Mouse (Mus musculus): Measurements from ENCODE around the gene Cers1. TPM values are rescaled to one million over a fixed set of nuclear protein-coding genes. Genes with fewer than 3 reads are reported as not detected.

Gene Cers1
- total RNA-seq, 4 experiments from 2014 or later = 83.6 to 94.5 (median 88.4) TPM

GRCm38 (mm10) chr8:70316511-70317504 lies 1.2 kb downstream of the Cers1 start:
- DNase-seq (ENCODE audit: low spot score in 2 of 2) = peak; percentile 48 to 95

- no peak for DNase-seq (ENCODE audit: low spot score in 2 of 2)
These were observed 2.3 kb downstream of the Cers1 start for GRCm38 (mm10) chr8:70317872-70318271.

DNA sequence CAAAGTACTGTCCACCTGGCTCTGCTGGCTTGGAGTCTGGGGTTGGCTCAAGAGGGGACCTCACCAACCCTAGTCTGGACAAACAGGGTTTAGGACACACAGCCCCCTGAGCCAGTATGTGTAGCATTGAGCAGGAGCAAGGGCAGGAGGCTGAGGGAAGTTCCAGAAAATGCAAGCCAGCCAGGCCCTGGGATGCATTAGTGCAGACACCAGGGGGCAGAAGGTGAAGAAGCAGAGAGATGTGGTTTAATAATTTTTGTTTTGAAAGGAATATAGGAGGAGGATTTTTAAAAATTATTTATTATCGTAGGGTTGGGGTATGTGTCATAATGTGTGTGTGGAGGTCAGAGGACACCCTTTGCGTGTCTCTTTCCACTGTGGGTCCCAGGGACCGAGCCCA lies 8.1 kb downstream of the Cers1 start:
- DNase-seq (ENCODE audit: low spot score in 2 of 2) = no peak

DNA sequence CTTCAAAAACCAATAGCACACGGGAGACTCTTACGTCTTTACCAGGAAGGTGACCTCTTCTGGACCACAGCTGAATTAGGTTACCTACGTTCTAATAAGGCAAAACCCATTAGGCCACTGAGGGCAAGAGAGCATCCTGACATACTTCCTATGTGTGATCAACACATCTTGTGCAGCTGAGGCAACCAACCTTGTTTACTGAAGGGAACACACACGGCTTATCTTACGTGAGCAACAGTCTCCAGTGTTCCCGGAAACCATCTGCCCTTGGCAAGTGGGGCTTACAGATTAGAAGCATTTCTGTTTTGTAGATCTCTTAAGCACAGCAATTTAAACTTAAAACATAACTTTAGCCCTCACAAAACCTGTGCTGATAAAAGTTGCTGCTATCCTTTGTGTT lies 11.9 kb downstream of the Cers1 start:
- DNase-seq (ENCODE audit: low spot score in 2 of 2) = no peak

GRCm38 (mm10) chr8:70329124-70329834 lies 13.7 kb downstream of the Cers1 start, which contains the start of gene Gdf1:
TSS of gene Gdf1 (plus strand) at chr8:70329817.
- DNase-seq (ENCODE audit: low spot score in 2 of 2) = no peak

DNA sequence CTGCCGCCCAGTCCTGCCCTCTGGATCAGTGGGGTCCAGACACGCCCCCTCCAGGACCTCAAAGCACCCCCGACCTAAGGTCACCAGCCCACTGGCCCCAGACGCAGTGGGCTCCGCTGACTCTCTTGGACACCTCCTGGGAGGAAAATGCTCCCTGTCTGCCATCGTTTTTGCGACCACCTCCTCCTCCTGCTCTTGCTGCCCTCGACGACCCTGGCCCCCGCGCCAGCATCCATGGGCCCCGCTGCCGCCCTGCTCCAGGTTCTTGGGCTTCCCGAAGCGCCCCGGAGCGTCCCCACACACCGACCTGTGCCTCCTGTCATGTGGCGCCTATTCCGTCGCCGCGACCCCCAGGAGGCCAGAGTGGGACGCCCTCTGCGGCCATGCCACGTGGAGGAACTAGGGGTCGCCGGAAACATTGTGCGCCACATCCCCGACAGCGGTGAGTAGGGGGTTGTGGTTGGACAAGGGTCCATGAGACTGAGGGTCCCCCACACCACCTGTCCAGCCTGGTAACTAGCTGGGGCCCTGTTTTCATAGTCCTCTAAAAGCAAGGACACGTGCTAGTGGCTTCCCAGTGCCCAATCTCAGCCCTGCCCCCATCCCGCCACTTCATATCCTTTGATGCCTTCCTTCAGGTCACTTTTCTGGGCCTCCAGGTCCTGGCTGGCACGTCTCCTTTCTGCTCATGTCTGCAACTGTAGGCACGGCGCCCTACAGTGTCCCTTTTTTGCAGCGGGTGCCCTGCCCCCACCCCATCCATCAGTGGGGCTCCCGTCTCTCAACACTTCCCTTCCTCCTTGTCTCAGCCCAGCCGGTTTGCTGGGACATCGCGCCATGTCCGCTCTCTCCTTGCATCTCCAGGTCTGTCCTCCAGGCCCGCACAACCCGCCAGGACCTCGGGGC lies 14.5 kb downstream of the Cers1 start:
- peak in 1 of 2 experiments; percentile 32 for DNase-seq (ENCODE audit: low spot score in 2 of 2)

DNA sequence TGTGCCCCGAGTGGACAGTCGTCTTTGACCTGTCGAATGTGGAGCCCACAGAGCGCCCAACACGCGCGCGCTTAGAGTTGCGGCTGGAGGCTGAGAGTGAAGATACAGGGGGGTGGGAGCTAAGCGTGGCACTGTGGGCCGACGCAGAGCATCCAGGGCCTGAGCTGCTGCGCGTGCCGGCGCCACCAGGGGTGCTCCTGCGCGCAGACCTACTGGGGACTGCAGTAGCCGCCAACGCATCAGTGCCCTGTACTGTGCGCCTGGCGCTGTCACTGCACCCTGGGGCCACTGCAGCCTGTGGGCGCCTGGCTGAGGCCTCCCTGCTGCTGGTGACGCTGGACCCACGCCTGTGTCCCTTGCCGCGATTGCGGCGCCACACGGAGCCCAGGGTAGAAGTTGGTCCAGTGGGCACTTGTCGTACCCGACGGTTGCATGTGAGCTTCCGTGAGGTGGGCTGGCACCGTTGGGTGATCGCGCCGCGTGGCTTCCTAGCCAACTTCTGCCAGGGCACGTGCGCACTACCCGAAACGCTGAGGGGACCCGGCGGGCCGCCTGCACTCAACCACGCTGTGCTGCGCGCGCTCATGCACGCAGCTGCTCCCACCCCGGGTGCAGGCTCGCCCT lies 15.3 kb downstream of the Cers1 start:
- DNase-seq (ENCODE audit: low spot score in 2 of 2) = peak; percentile 60 to 76

DNA sequence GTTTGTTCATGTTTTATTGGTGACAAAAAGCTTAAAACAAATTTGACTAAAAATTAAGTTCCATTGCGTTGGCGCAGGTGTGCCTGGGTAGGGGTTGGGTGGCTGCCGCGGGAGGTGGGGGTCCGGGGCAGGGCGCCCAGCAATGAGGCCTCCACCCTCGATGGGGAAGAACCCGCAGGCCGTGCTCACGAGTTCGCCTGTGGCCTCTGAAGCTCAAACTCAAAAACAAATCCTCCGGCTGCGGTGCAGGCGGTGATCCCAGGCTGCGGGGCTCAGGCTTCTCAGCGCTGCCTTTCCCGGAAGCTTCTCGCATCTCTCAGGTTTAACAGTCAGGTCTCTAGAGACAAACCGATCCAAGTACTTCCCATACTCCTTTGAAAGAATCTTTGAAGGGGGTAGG lies 16.0 kb downstream of the Cers1 start:
- no peak for DNase-seq (ENCODE audit: low spot score in 2 of 2)

DNA sequence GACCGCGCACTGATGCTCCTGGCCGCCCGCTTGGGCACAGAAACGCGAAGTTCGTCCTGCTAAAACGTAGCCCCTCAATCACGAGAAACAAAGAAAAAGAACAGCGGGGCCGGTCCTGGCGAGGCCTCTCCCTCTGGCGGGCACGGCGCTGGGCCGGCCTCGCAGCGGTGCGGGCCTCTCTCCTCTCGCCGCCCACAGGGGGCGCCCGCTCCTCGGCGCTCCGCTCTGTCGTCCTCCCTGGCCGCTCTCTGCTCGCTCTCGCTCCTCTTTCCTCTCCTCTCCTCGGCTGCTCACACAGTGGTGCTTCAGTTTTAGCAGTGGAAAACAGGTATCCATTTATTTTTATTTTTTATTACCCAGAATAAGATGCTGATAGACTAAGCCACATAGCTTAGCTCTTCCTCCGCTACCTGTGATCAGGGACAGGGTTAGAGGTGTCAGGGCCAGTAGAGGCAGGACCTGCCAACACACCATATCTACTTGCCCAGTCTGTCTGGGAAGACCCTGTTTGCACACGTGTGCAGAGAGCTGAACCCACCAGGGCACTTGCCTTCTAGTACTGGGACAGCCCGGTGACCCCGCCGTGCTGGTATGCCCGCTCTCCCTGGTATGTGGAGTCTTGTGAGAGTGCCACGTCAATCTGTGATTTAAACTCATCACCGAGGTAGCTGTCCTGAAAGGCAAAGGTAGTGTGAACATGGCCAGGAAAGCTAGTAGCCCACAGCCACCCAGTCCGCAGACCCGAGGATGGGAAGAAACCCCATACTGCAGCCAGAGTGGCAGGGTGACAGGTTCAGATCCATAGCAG lies 16.7 kb downstream of the Cers1 start:
- DNase-seq (ENCODE audit: low spot score in 2 of 2) = peak; percentile 57 to 60

DNA sequence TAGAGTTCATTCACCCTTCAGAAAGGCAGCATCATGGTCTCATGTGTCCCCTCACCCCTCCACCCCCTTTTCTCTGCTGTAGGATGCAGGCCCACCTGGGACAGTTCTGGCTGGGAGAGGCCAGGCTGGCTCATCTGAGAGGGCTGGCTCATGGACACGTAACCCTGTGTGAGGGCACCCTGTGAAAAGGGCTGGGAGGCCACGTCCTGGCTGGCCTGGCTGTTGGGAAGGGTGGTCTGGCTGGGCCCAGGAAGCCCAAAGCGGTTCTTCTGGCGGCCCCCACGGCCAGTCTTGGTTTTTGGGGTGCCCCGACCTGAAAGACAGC lies 17.3 kb downstream of the Cers1 start:
- DNase-seq (ENCODE audit: low spot score in 2 of 2) = no peak

DNA sequence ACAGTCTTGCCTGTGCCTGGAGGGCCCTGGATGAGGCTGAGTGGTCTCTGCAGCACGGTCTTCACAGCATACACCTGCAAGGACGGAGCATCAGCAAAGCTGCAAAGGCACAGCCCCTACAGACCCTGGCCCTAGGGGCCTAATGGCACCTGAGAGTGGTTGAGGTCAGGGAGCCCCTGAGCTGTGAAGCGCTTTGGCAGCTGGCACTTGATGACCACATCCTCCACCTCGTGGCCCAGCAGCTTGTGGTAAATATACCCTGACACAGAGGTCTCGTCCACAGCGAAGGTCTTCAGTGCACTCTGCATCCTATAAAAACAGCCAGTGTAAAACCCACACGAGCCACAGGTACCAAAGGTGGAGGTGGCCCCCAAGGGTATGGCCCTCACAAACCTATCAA lies 23.4 kb downstream of the Cers1 start:
- DNase-seq (ENCODE audit: low spot score in 2 of 2) = no peak

DNA sequence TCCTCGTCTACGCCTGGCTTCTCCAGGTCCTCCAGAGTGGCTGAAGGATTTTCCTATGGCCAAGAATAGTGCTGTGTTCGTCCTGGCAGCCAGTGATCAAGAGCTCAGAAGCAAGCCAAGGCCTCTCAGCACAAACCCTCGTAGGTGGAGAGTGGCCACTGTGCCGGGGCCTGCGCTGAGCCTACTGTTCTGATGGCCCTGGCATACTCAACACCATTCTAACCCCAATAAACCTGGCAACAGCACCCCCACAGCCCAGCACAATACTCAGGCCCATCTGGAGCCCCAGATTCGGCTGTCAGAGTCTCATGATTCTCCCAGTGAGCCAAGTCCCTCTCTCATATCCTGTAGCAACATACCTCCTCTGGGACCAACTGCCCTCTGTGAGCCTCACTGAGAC lies 25.1 kb downstream of the Cers1 start:
- DNase-seq (ENCODE audit: low spot score in 2 of 2) = no peak

DNA sequence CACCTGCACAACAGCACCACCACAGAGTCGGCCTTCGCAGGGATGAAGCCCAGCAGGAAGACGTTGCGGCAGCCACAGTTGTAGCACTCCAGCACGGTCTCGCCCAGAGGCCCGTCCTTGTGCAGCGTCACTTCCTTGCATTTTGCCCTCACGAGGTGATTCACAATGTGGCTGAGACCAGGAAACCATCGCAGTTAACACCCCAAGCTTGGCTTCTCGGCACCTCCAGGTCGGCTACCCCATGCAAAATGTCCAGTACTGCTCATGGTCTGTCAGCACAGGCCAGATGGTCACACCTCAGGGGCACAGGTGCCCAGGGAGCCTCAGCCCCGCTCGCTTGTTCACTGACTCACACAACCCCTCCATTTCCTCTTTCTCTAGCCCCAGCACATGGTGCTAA lies 26.4 kb downstream of the Cers1 start:
- no peak for DNase-seq (ENCODE audit: low spot score in 2 of 2)

DNA sequence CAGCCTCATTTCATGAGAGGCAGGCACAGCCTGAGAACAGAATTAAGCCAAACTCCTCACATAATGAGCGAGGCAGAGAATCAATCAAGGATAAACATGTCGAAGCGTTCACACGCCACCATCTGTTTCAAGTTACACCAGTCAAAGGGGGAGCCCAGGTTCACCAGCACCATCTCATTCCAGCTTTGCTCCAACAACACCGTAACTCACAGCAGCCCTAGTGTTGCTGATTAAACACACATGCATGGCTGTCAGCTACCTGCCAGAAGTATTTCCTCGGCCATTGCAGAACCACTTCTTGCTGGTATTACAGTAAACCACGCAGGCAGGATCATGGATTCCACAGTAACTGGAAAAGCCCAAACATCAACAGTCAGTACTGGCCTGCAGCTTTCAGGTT lies 27.5 kb downstream of the Cers1 start:
- DNase-seq (ENCODE audit: low spot score in 2 of 2) = no peak

GRCm38 (mm10) chr8:70343696-70344095 lies 28.1 kb downstream of the Cers1 start:
- no peak for DNase-seq (ENCODE audit: low spot score in 2 of 2)

- DNase-seq (ENCODE audit: low spot score in 2 of 2) = no peak
These were observed 28.7 kb downstream of the Cers1 start for GRCm38 (mm10) chr8:70344279-70344678.

DNA sequence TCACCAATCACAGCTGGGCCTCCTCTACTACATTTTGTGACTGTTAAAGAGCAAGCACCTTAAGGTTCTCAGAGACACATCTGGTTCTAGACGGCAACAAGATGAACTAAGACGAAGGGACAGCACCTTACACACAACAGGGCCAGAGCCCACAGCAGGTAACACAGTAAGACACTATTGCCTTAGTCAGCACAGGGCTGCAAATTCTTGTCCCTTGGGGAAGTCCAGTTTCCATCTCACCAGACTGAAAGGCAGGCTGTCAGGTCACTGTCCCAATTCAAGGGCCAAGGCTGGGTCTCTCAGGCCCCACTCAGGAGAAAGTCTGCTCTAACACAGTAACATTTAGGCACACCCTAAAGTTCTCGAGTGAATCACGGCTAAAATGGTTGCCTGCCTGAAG lies 31.9 kb downstream of the Cers1 start:
- no peak for DNase-seq (ENCODE audit: low spot score in 2 of 2)

DNA sequence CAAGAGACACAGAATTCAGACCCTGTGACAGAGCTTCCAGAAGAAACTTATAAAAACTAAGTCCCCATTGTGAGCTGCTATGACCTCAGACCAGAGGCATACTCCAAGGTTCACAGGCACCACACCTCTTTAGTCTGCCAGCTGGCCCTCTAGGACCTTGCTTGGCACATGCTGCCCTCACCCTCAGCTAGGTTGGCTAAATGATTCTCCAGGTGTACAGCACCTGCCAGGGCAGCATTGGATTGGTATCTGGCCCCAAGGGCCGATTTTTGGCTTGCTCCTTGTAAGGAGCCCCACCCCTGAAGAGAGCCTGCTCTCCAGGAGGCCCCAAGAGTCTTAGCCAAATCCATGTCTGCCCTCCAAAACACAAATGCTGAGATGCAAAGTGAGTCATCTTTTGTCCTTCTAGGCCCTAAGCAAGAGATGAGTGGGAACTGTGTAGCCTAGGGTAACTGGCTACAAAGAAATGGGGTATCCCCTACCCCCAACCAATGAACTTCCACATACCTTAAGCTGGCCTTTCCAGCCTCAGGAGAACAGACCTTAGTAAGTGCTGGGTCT lies 32.4 kb downstream of the Cers1 start:
- DNase-seq (ENCODE audit: low spot score in 2 of 2) = no peak

- peak in 1 of 2 experiments; percentile 61 for DNase-seq (ENCODE audit: low spot score in 2 of 2)
These were observed 35.7 kb downstream of the Cers1 start for GRCm38 (mm10) chr8:70351035-70351999.

All from left cerebral cortex, adult 8-10 months (tissue).